Mouse (Mus musculus): ENCODE results near the gene Hmox2. TPM values are rescaled to one million over a fixed set of nuclear protein-coding genes. Genes with fewer than 3 reads are reported as not detected.
"Not testable (repeated sequence)": the region's sequence is repeated elsewhere in the genome, so short reads cannot be mapped to it uniquely, and the experiment has no call there.

The Hmox2 gene
- polyA plus RNA-seq, 1 experiment from 2014 or later: 94.7 TPM

DNA sequence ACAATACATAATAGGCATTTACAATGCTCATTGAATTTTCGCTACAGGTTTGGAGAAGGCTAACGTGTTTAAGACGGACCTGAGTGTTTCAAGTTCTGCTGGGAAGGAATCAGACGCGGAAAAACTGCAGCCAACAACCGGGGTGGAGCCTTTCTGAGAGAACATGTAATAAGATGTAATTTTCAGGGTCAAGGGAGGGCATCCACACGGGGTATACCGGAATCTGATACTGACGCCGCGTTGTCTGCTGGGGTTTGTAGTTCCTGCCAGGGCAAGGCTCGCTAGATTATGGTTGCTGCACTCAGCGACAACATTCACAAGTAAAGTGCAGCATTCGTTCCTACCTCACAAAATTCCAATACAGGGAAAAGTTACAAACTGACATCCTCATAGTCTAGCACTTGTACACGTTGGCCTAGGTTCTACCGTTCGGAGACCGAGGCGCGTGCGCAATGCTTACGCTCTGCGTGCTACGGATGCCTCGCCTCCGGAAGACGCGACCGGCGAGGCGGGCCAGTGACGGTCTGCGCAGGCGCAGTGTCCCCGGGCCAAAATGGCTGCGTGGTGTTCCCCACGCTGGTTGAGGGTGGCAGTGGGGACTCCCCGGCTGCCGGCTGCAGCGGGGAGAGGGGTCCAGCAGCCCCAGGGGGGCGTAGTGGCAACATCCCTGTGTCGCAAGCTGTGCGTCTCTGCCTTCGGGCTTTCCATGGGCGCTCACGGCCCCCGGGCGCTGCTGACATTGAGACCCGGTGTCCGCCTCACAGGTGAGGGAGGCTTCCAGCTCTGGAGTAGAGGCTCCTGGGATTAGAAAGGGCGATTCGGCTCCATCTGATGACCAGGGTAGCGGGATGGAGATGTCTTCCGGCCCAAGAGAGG lies 42.3 kb upstream of the Hmox2 start:
- peaks cover 20% of the 10 kb centered on the region for H3K36me3 ChIP-seq (ENCODE audit: control insufficient read depth, insufficient read depth, low read length)
- peak overlapping the region; percentile 47; the same call in 1 of the 2 replicates for H3K27ac ChIP-seq (ENCODE audit: low read depth)
- WGBS: under 1% methylated on average over 54 of the region's 54 CpGs
- peak overlapping the region; percentile 64 for H3K9ac ChIP-seq (ENCODE audit: low read length)
- H3K27me3 ChIP-seq (replicated peaks; ENCODE audit: control insufficient read depth, insufficient read depth, low read length): no peaks in the 10 kb centered on the region
- no peaks in the 10 kb centered on the region for H3K9me3 ChIP-seq (ENCODE audit: control insufficient read depth, low read length)
- DNase-seq (ENCODE audit: low spot score) (peak; percentile 96), ATAC-seq (replicated peaks; ENCODE audit: low FRiP score, low TSS enrichment, low read depth) (peak; percentile 82)
- peak overlapping the region; percentile 98 for H3K4me2 ChIP-seq (ENCODE audit: low read length)
- peak overlapping the region; percentile 84 for H3K4me3 ChIP-seq (ENCODE audit: low read depth, low read length)
- H3K4me1 ChIP-seq (replicated peaks; ENCODE audit: control insufficient read depth, insufficient read depth, low read length): peaks cover 12% of the 10 kb centered on the region

DNA sequence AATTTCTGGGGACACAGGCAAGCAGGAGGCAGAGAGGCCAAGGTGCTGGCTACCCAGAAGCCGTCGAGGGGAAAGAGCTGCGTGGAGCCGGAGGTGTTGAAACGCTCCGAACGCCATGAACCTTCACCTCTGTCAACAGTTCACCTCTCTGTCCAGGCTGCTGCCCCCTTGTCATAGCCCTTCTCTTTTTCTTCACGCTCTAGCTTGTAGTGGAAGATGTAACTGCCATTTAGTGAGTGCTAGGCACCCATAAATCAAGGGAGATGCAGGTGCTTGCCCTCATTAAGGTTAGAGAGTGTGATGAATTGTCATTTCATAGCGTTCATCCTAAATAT lies 41.7 kb upstream of the Hmox2 start:
- ATAC-seq (replicated peaks; ENCODE audit: low FRiP score, low TSS enrichment, low read depth) (no peak), DNase-seq (ENCODE audit: low spot score) (no peak)
- no peak overlapping the region for H3K27ac ChIP-seq (ENCODE audit: low read depth)
- H3K4me2 ChIP-seq (ENCODE audit: low read length): peak overlapping the region; percentile 98
- H3K9me3 ChIP-seq (ENCODE audit: control insufficient read depth, low read length): no peaks in the 10 kb centered on the region
- H3K36me3 ChIP-seq (ENCODE audit: control insufficient read depth, insufficient read depth, low read length): peaks cover 26% of the 10 kb centered on the region
- H3K4me3 ChIP-seq (ENCODE audit: low read depth, low read length): peak overlapping the region; percentile 84
- no peaks in the 10 kb centered on the region for H3K27me3 ChIP-seq (replicated peaks; ENCODE audit: control insufficient read depth, insufficient read depth, low read length)
- peaks cover 9% of the 10 kb centered on the region for H3K4me1 ChIP-seq (replicated peaks; ENCODE audit: control insufficient read depth, insufficient read depth, low read length)
- H3K9ac ChIP-seq (ENCODE audit: low read length): peak overlapping the region; percentile 64
- WGBS: under 1% methylated on average over 9 of the region's 9 CpGs

DNA sequence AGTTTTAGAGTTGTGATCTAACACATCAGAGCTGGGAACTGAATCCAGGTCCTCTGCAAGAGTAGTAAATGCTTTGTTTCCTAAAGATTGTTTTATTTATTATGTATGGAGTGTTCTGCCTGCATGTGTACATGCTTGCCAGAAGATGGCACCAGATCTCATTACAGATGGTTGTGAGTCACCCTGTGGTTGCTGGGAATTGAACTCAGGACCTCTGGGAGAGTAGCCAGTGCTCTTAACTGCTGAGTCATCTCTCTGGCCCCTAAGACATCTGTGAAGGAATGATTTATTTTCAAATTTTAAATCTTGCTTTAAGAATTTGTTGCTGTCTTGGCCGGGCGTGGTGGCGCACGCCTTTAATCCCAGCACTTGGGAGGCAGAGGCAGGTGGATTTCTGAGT lies 36.8 kb upstream of the Hmox2 start:
- 95% methylated on average over 4 of the region's 4 CpGs for WGBS
- peaks cover 75% of the 10 kb centered on the region for H3K36me3 ChIP-seq (ENCODE audit: control insufficient read depth, insufficient read depth, low read length)
- H3K4me2 ChIP-seq (ENCODE audit: low read length): not testable (repeated sequence)

DNA sequence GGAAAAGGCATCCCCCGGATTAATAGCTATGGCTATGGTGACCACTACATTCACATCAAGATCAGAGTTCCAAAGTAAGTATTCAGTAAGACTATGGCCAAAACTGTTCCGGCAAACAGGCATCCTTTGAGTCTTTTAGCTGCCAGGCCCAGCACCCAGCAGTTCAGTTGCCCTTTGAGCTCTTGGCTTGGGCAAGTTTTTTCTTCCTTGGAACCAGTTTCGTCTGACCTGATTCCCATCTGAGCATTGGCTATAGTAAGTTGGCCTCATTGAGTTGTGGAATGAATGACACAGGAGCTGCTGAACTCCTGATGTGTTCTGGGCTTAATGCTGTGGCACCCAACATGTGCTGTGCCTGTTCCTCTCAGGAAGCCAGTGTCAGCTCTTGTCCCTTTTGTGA lies 24.9 kb upstream of the Hmox2 start:
- peaks cover 100% of the 10 kb centered on the region for H3K36me3 ChIP-seq (ENCODE audit: control insufficient read depth, insufficient read depth, low read length)
- no peak for ATAC-seq (replicated peaks; ENCODE audit: low FRiP score, low TSS enrichment, low read depth)
- no peak overlapping the region for H3K4me3 ChIP-seq (ENCODE audit: low read depth, low read length)
- H3K9ac ChIP-seq (ENCODE audit: low read length): no peak overlapping the region
- H3K9me3 ChIP-seq (ENCODE audit: control insufficient read depth, low read length): no peaks in the 10 kb centered on the region
- 92% methylated on average over 3 of the region's 3 CpGs for WGBS
- no peak overlapping the region for H3K4me2 ChIP-seq (ENCODE audit: low read length)
- DNase-seq (ENCODE audit: low spot score): no peak
- H3K4me1 ChIP-seq (replicated peaks; ENCODE audit: control insufficient read depth, insufficient read depth, low read length): no peaks in the 10 kb centered on the region
- no peaks in the 10 kb centered on the region for H3K27me3 ChIP-seq (replicated peaks; ENCODE audit: control insufficient read depth, insufficient read depth, low read length)
- no peak overlapping the region for H3K27ac ChIP-seq (ENCODE audit: low read depth)

More for the DNA sequence above, 36.8 kb upstream of the Hmox2 start:
- H3K27ac ChIP-seq (ENCODE audit: low read depth); H3K9me3 ChIP-seq (ENCODE audit: control insufficient read depth, low read length); H3K4me1 ChIP-seq (replicated peaks; ENCODE audit: control insufficient read depth, insufficient read depth, low read length); DNase-seq (ENCODE audit: low spot score); H3K9ac ChIP-seq (ENCODE audit: low read length); H3K4me3 ChIP-seq (ENCODE audit: low read depth, low read length); H3K27me3 ChIP-seq (replicated peaks; ENCODE audit: control insufficient read depth, insufficient read depth, low read length); ATAC-seq (replicated peaks; ENCODE audit: low FRiP score, low TSS enrichment, low read depth): not testable (repeated sequence)

DNA sequence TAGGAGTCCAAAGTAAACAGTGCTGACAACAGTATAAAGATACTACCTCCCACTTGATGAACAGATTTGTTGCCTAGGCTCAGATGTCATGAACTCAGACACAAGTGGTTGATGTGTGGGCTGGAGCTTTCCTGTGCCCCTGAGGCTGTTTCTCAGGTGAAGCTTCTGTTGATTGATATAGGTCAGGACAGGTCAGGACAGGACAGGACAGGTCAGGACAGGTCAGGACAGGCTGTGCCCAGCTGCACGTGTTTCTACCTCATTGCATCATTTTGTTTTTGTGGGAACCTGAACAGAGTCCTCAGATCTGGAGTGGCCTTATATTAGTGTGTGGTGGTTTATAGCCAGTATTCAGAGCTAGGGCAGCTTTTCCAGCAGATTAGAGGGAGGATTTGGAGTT lies 23.5 kb upstream of the Hmox2 start:
- 58% methylated on average over 1 of the region's 1 CpGs for WGBS
- no peak for ATAC-seq (replicated peaks; ENCODE audit: low FRiP score, low TSS enrichment, low read depth)
- H3K9ac ChIP-seq (ENCODE audit: low read length): no peak overlapping the region

DNA sequence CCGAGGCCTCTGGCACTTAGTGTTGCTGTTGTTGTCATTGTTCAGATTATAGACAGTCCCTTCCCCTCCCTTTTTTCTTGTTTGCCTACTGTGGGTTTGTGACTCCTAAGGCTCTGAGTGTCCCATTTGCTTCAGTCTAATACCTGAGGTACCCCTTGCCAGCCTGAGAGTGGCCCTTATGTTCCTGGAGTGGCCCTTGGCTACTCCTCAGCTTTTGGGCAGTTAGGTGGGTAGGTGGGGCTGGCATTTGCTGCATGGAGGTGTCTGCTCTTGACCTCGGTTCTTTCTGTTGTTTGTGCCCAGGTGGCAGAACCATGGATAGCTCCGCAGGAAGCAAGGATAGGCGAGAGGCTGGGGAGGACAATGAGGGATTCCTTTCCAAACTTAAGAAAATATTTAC lies 20.6 kb upstream of the Hmox2 start:
- no peak overlapping the region for H3K27ac ChIP-seq (ENCODE audit: low read depth)
- no peak for DNase-seq (ENCODE audit: low spot score)

More for the DNA sequence above, 23.5 kb upstream of the Hmox2 start:
- Histone ChIP-seq H3K4me1 (replicated peaks; ENCODE audit: control insufficient read depth, insufficient read depth, low read length) (no peaks in the 10 kb centered on the region), H3K4me3 (ENCODE audit: low read depth, low read length) (no peak overlapping the region), H3K9me3 (ENCODE audit: control insufficient read depth, low read length) (no peaks in the 10 kb centered on the region), H3K27ac (ENCODE audit: low read depth) (no peak overlapping the region), H3K4me2 (ENCODE audit: low read length) (no peak overlapping the region), H3K27me3 (replicated peaks; ENCODE audit: control insufficient read depth, insufficient read depth, low read length) (no peaks in the 10 kb centered on the region), H3K36me3 (ENCODE audit: control insufficient read depth, insufficient read depth, low read length) (peaks cover 100% of the 10 kb centered on the region)
- no peak for DNase-seq (ENCODE audit: low spot score)

DNA sequence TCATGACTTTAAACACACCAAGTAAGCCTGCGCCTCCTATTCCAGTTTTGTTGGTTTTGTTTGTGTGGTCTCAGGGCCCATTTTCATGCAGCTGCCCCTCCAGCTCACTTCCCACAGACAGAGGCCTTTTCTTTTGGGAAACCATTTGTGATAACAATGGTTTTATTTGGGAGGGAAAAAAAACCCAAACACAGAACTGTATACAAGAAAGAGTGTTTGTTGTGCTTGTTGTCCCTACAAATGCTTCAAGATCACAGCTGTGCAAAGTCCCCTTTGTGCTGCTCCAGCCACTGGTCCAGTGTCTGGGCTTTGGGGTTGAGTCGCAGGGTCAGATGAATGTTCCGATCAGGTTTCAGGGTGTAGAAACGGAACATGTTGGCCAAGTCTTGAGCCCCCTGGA lies 15.0 kb upstream of the Hmox2 start:
- no peak overlapping the region for H3K4me2 ChIP-seq (ENCODE audit: low read length)
- H3K9me3 ChIP-seq (ENCODE audit: control insufficient read depth, low read length): no peaks in the 10 kb centered on the region
- DNase-seq (ENCODE audit: low spot score): no peak
- no peaks in the 10 kb centered on the region for H3K4me1 ChIP-seq (replicated peaks; ENCODE audit: control insufficient read depth, insufficient read depth, low read length)
- H3K4me3 ChIP-seq (ENCODE audit: low read depth, low read length): no peak overlapping the region
- H3K36me3 ChIP-seq (ENCODE audit: control insufficient read depth, insufficient read depth, low read length): peaks cover 92% of the 10 kb centered on the region
- no peak overlapping the region for H3K9ac ChIP-seq (ENCODE audit: low read length)
- no peaks in the 10 kb centered on the region for H3K27me3 ChIP-seq (replicated peaks; ENCODE audit: control insufficient read depth, insufficient read depth, low read length)
- no peak for ATAC-seq (replicated peaks; ENCODE audit: low FRiP score, low TSS enrichment, low read depth)
- no peak overlapping the region for H3K27ac ChIP-seq (ENCODE audit: low read depth)
- 97% methylated on average over 4 of the region's 4 CpGs for WGBS

More for the DNA sequence above, 20.6 kb upstream of the Hmox2 start:
- H3K9me3 ChIP-seq (ENCODE audit: control insufficient read depth, low read length): no peaks in the 10 kb centered on the region
- ATAC-seq (replicated peaks; ENCODE audit: low FRiP score, low TSS enrichment, low read depth): no peak
- no peaks in the 10 kb centered on the region for H3K4me1 ChIP-seq (replicated peaks; ENCODE audit: control insufficient read depth, insufficient read depth, low read length)
- H3K36me3 ChIP-seq (ENCODE audit: control insufficient read depth, insufficient read depth, low read length): peaks cover 94% of the 10 kb centered on the region
- no peak overlapping the region for H3K4me3 ChIP-seq (ENCODE audit: low read depth, low read length)
- H3K27me3 ChIP-seq (replicated peaks; ENCODE audit: control insufficient read depth, insufficient read depth, low read length): no peaks in the 10 kb centered on the region
- no peak overlapping the region for H3K9ac ChIP-seq (ENCODE audit: low read length)
- WGBS: 58% methylated on average over 4 of the region's 4 CpGs
- H3K4me2 ChIP-seq (ENCODE audit: low read length): no peak overlapping the region

DNA sequence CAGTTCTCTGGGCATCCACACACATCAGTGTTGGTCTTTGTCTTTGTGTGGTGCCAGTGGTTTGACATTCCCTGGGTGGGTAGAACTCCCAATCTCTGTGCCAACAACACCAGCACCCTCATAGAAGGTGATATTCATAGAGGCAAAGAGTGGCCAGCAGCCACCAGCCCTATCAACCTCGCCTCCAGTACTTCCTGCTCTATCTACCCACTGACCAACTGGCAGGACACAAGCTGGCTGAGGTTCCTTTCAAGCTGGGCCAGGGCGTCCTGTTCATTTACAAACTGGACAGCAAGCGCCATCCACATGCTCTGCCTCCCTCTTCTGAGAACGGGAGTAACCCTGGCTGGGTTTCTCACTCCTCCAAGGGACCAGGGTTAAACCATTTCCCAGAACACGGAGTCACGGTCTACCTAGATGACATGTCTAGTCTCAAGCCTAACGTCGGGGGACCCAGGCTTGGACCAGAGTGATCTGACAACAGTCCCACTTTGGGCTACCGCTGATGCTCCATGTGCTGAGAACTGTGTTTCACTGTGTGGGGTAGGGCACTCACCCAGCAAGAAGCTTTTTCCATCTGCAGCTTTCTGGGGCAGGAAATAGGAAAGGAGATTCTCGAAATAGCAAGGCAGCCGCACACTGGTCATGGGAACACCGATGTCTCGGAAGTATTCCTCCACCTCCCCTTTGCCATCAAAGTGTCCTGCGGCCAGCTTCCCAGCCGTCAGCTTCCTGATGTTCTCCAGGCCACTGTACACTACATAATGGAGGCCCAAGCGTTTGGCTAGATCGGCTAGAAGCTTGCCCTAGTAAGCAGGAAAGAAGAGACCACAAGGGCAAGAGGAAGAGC lies 12.1 kb upstream of the Hmox2 start:
- ATAC-seq (replicated peaks; ENCODE audit: low FRiP score, low TSS enrichment, low read depth): no peak
- Histone ChIP-seq H3K9me3 (ENCODE audit: control insufficient read depth, low read length) (no peaks in the 10 kb centered on the region), H3K9ac (ENCODE audit: low read length) (no peak overlapping the region), H3K36me3 (ENCODE audit: control insufficient read depth, insufficient read depth, low read length) (peaks cover 68% of the 10 kb centered on the region), H3K4me3 (ENCODE audit: low read depth, low read length) (no peak overlapping the region), H3K4me2 (ENCODE audit: low read length) (no peak overlapping the region), H3K4me1 (replicated peaks; ENCODE audit: control insufficient read depth, insufficient read depth, low read length) (no peaks in the 10 kb centered on the region), H3K27ac (ENCODE audit: low read depth) (no peak overlapping the region), H3K27me3 (replicated peaks; ENCODE audit: control insufficient read depth, insufficient read depth, low read length) (no peaks in the 10 kb centered on the region)
- WGBS: 87% methylated on average over 17 of the region's 17 CpGs
- no peak for DNase-seq (ENCODE audit: low spot score)

All from intestine, embryonic 14.5 days (tissue).